Mouse (Mus musculus): ENCODE measurements around the gene Slc6a18.
"Not testable (repeated sequence)": the region's sequence is repeated elsewhere in the genome, so short reads cannot be mapped to it uniquely, and the experiment has no call there.

Slc6a18 gene

GRCm38 (mm10) chr13:73677853-73678252, at the start of gene Slc6a18:
Gene Slc6a18, minus strand, starts transcription at chr13:73678023.
- no peak for DNase-seq (ENCODE audit: low read depth)

- no peak for DNase-seq (ENCODE audit: low read depth)
Measured at GRCm38 (mm10) chr13:73725315-73725714, 47.5 kb upstream of the Slc6a18 start.

- DNase-seq (ENCODE audit: low read depth): no peak
Measured at GRCm38 (mm10) chr13:73723081-73723668, 45.4 kb upstream of the Slc6a18 start.

GRCm38 (mm10) chr13:73720241-73720640, 42.4 kb upstream of the Slc6a18 start:
- no peak for DNase-seq (ENCODE audit: low read depth)

GRCm38 (mm10) chr13:73718225-73718624, 40.4 kb upstream of the Slc6a18 start:
- peak; percentile 61 for DNase-seq (ENCODE audit: low read depth)

DNA sequence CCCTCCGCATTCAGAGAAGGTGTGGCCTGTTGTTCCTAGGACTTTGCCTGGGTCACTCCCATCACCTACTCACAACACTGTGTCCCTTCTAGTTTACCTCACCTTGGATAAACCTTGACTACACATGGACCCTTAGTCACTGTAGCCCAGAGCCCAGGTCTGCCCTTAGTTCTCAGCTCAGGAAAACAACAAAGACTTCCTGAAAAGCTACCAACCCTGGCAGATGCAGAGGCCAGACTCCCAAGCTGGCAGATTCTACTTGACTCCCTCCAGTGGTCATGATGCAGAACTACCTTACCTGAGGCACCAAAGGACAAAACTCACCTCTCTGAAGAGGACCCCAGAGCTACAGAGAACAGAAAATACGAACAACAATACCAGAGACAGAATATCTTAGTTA, 36.2 kb upstream of the Slc6a18 start:
- DNase-seq (ENCODE audit: low read depth): no peak

DNA sequence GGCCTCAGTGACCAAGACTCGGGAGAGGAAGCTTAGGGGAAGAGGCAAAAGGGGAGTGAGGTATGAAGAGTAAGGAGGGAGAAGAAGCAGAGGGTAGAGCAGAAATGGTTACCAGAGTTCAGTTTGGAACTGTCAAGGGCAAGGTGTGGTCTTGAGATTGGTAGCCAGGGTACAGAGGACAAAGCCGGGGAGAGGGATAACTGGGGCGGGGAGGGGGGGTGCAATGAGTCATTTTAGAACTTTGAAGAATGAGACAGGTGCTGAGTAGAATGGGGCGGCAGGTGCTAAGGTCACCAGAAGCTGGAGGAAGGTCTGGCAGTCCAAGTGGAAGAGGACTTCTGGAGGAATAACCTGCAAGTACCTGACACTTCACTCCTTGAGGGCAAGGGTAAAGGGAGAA, 35.4 kb upstream of the Slc6a18 start:
- no peak for DNase-seq (ENCODE audit: low read depth)

DNA sequence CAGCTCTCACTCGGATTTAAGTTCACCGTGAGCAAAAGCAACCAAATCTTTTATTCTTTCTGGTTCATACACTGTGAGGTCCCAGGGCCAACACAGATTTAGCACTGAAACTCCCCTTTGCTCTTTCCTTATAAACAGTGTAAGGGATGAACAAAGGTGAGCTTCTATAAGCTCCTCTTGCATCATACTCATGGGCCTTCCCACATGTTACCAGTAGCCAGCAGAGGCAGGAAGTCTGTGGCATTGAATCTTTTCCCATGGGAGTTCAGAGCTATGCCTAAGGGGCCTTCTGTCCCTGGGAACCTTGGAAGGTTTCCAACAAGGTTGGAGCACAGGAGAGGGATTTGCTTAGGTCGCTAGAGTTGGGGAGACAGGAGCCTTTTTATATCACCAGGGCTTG, 34.4 kb upstream of the Slc6a18 start:
- DNase-seq (ENCODE audit: low read depth): no peak

- no peak for DNase-seq (ENCODE audit: low read depth)
Measured at GRCm38 (mm10) chr13:73711803-73712202, 34.0 kb upstream of the Slc6a18 start.

GRCm38 (mm10) chr13:73711221-73711620, 33.4 kb upstream of the Slc6a18 start:
- no peak for DNase-seq (ENCODE audit: low read depth)

GRCm38 (mm10) chr13:73709491-73709890, 31.7 kb upstream of the Slc6a18 start:
- DNase-seq (ENCODE audit: low read depth): no peak

GRCm38 (mm10) chr13:73704694-73705325, 27.0 kb upstream of the Slc6a18 start, which contains the start of gene Slc6a19:
Gene Slc6a19, minus strand, starts transcription at chr13:73704865.
- no peak for DNase-seq (ENCODE audit: low read depth)

GRCm38 (mm10) chr13:73703486-73703885, 25.7 kb upstream of the Slc6a18 start:
- not testable (repeated sequence) for DNase-seq (ENCODE audit: low read depth)

DNA sequence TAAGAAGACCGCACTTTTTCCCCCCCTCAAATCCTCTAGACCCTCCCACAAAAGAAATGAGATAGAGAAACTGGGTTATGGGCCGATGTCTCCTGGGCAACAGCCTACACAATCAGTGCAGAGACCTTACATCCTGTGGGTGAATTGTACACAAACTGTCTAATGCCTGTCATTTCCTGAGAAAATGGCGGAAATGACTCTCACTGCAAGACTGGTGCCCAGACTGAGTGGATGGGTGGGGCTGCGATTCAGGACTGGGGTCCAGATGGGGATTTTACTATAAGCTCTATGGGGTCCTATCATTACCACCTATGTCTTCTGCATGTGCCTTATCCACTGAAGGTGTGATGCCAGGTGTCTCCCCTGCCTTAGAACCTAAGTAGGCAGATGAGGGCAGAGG, 25.0 kb upstream of the Slc6a18 start:
- no peak for DNase-seq (ENCODE audit: low read depth)

GRCm38 (mm10) chr13:73701161-73701883, 23.5 kb upstream of the Slc6a18 start:
- DNase-seq (ENCODE audit: low read depth): no peak

DNA sequence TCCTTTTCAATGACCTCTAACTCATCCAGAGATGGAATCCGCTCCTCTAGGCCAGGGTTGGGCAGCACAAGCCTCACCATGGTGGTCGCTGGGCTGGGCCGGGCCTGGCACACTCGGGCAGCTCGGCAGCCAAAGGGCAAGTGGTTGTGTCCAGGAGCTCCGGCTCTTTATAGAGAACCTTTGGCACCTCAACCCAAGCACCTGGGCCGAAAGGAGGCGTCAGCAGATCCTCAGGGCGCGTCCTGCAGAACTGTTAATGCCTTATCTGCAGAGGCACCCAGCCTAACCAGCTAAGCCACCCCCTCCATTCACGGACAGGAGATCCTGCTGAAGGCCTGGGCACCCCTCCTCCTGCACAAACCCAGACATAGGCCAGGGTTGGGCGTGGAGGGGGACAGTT, 22.7 kb upstream of the Slc6a18 start:
- no peak for DNase-seq (ENCODE audit: low read depth)

GRCm38 (mm10) chr13:73699714-73700113, 21.9 kb upstream of the Slc6a18 start:
- no peak for DNase-seq (ENCODE audit: low read depth)

GRCm38 (mm10) chr13:73696529-73696928, 18.7 kb upstream of the Slc6a18 start:
- DNase-seq (ENCODE audit: low read depth): no peak

DNA sequence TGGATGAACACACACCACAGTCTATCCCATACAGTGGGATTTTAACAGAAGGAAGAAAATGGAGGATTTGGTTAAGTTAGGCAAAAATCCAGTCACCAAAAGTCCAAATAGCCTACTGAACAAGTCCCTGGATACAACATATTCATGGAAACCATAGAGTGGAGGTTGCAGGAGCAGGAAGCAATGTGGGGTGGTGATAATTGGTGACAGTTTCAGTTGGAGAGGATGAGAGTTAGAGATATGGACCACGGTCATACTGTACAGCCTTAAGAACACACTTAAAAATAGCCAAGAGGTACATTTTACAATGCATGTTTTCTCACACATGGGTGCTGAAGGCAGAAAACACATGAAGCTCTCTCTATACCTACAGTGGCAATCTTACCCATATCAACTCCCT, 17.1 kb upstream of the Slc6a18 start:
- no peak for DNase-seq (ENCODE audit: low read depth)

DNA sequence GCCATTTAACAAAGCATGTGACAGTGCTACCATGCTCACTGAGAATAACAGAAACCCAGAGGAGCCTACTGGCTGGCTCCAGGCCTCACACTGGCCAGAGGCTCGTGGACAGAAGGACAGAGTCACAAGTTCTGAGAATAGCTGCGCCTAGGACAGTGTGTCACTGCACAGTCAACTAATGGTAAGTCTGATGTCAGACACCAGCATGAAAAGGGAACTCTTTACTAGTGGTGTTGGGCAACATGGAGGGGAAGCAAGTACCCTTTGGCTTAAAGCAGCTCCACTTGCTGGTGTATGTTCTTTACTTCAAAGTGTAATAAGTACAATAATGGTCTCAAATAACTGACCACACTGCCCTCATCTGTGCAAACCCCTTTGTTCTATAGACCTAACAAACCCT, 15.5 kb upstream of the Slc6a18 start:
- no peak for DNase-seq (ENCODE audit: low read depth)

DNA sequence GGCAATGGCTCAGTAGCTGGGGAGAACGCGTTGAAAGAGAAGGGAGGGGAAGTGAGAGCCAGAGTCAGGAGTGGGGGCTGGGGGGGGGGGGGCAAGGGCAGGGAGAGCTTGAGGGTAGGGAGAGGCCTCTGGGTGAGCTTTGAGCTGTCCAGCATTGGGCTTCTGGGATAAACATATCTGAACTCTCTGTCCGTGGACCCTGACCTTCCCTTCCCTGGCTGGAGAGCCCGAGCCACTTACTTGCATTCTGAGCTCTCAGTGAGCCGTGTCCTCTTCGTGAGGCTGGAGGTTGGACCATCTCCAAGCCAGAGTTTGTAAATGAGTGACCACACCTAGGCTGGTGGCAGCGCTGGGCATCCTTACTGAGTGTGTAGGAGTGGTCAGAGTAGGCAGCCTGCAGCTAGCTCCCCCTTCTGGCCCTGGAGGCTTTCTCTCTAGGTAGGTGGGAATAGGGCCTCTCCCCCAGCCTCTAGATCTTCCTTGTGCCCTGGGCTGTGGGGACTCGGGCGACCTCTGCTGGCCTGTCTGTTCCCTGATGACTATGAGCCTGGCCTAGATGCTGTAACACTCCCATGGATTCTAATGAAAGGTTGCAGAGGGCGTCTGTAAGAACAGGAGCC, 14.5 kb upstream of the Slc6a18 start:
- peak; percentile 3 for DNase-seq (ENCODE audit: low read depth)

DNA sequence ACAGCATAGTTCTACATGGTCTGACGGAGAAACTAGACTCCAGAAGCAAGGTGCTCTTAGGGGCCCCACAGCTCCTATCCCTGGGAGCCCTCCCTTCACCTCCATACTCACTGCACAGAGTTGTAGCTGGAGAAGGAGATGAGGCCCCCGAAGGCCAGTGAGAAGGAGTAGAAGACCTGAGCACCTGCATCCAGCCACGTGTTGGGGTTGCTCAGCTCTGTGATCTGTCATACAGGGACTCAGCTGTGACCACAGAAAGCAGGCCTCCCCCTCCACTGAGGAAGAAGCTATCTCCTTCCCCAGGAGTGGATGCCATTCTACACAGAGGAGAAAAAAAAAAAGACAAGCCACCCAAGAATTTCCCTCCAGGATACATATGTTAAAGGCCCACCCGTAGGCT, 11.1 kb upstream of the Slc6a18 start:
- no peak for DNase-seq (ENCODE audit: low read depth)

GRCm38 (mm10) chr13:73687601-73688000, 9.8 kb upstream of the Slc6a18 start:
- DNase-seq (ENCODE audit: low read depth): no peak
